Mouse (Mus musculus): ENCODE results near the gene 2700097O09Rik. TPM values are rescaled to one million over a fixed set of nuclear protein-coding genes. Genes with fewer than 3 reads are reported as not detected.

2700097O09Rik gene
- total RNA-seq, 2 experiments from 2014 or later: 9.2 to 9.6 TPM

Other genes starting within 250 kb of the 2700097O09Rik start
- 100 to 1,000 TPM; 379 to 384 TPM for gene Cfl2, start 217.2 kb downstream of the 2700097O09Rik start, total RNA-seq (2021)
- gene Gm20403, start 93.6 kb downstream of the 2700097O09Rik start, total RNA-seq (2021): not detected
- 10 to 100 TPM in 1 of 2 experiments, 1 to 10 TPM in 1; 8.9 to 14.3 TPM for gene Baz1a, start 65.8 kb downstream of the 2700097O09Rik start, total RNA-seq (2021)
- gene Srp54a, start 152 bp upstream of the 2700097O09Rik start, total RNA-seq (2021): 10 to 100 TPM; 93.0 to 93.9 TPM
- 1 to 10 TPM; 7.3 to 7.9 TPM for gene Fam177a, start 44.4 kb upstream of the 2700097O09Rik start, total RNA-seq (2021)
- 10 to 100 TPM; 40.7 to 51.8 TPM for gene Srp54b, start 75.0 kb upstream of the 2700097O09Rik start, total RNA-seq (2021)
- 1 to 10 TPM; 8.4 to 8.5 TPM for gene 1700047I17Rik2, start 119.5 kb upstream of the 2700097O09Rik start, total RNA-seq (2021)
- gene Srp54c, start 150.1 kb upstream of the 2700097O09Rik start, total RNA-seq (2021): 10 to 100 TPM; 29.9 to 30.0 TPM
- gene 1110008L16Rik, start 219.5 kb upstream of the 2700097O09Rik start, total RNA-seq (2021): 10 to 100 TPM in 1 of 2 experiments, 1 to 10 TPM in 1; 10.0 to 12.0 TPM
- 10 to 100 TPM in 1 of 2 experiments, 1 to 10 TPM in 1; 8.9 to 10.4 TPM for gene Ppp2r3c, start 222.9 kb upstream of the 2700097O09Rik start, total RNA-seq (2021)